Mouse (Mus musculus) kidney, postnatal 36 days (tissue): ENCODE data around the gene Smyd4.

Experiments used
- DNase-seq, 2 experiments: peaks; one replicate each; pipeline ENCODE4 v3.0.0; 2021 to 2022; ENCODE audit warnings: mixed read lengths in 2 of 2

The Smyd4 gene

DNA sequence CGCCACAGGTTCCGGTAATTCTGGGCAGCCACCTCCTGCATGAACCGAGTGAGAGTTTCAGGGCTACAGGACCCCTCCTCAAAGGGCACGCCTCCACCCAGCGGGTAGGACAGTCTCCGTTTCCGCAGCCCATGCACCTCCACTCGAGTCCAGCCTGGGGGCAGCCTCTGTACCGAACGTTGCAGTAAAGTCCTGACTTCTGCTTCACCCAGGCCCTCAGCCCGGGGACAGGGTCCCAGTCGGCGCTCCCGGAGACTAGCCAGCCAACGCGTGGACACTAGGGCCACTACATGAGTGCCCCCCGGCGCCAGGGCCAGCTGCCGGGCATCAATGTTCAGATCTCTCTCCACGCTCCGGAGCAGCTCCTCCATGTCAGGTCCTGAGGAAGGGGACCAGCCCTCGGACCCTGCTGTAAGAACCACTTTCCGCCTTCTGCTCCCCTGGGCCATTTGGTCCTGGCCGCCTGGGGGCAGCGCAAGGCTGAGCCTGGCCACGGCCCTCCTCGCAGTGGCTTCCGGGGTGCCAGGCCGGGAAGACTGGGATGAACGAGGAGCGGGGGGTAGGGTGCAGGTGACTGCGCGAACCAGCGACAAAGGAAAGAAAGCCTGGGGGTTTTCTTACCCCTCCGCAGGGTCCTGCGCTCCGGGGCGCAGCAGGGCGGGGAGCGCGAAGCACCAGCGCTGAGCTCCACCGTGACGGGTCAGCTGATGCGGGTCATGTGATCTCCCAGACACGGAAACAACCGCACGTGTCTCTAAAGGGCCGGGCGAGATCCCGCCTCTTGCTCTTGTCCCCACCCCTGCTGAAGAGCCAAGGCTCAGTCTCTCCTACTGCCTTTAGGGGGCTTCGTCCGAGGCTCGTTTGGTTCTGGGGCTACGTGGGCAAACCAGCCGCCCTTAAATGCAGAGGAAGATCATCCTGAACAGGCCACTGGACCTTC is 106.0 kb downstream of the Smyd4 start, which contains the start of gene Wdr81:
Gene Wdr81 (minus strand): TSS at position 727 of the 940 bp plus-strand sequence.
- peak; percentile 94 to 95 for DNase-seq
